Mouse (Mus musculus) intestine, embryonic 16.5 days (tissue): Measurements from ENCODE around the gene Gfap. TPM values are rescaled to one million over a fixed set of nuclear protein-coding genes. Genes with fewer than 3 reads are reported as not detected.

Source experiments
- ATAC-seq: fragments of 200-750 bp; cut with Nextera tagmentation; 2 replicates; pipeline ENCODE4 v1.8.0; 2017; ENCODE audit warnings: moderate TSS enrichment, moderate library complexity
- H3K27ac ChIP-seq: fragments of 300-500 bp; sonication (generic); 2 replicates; pipeline ENCODE4 v1.5.1; 2014; ENCODE audit warnings: mild to moderate bottlenecking, low read length
- H3K27me3 ChIP-seq: fragments of 300-500 bp; sonication (generic); replicated peaks from 2 replicates; pipeline ENCODE4 v1.6.1; 2014; ENCODE audit warnings: low read length, control low read depth, mixed read lengths; ENCODE audit not compliant: control insufficient read depth, insufficient read depth
- H3K36me3 ChIP-seq: fragments of 300-500 bp; sonication (generic); 2 replicates; pipeline ENCODE4 v1.6.1; 2014; ENCODE audit warnings: low read length, control low read depth; ENCODE audit not compliant: control insufficient read depth, insufficient read depth
- H3K4me1 ChIP-seq: fragments of 300-500 bp; sonication (generic); 2 replicates; pipeline ENCODE4 v1.6.1; 2014; ENCODE audit warnings: low read length, control low read depth, mixed read lengths; ENCODE audit not compliant: control insufficient read depth, insufficient read depth
- H3K4me2 ChIP-seq: fragments of 300-500 bp; sonication (generic); 2 replicates; pipeline ENCODE4 v1.6.1; 2014; ENCODE audit warnings: low read depth, low read length, control low read depth
- H3K4me3 ChIP-seq: fragments of 300-500 bp; sonication (generic); 2 replicates; pipeline ENCODE4 v1.5.1; 2014; ENCODE audit warnings: mild to moderate bottlenecking, low read length
- H3K9ac ChIP-seq: fragments of 300-500 bp; sonication (generic); 2 replicates; pipeline ENCODE4 v1.6.1; 2014; ENCODE audit warnings: low read depth, low read length
- H3K9me3 ChIP-seq: fragments of 300-500 bp; sonication (generic); 2 replicates; pipeline ENCODE4 v1.6.1; 2016; ENCODE audit warnings: low read length, control low read depth; ENCODE audit not compliant: control insufficient read depth
- WGBS: fragments of 180-500 bp; shearing (Covaris S2); extraction: QIAGEN DNeasy Blood & Tissue Kit; methylation state at CpG from one replicate; pipeline ENCODE4 v1.1.7; 2014; 5-methylcytosine and 5-hydroxymethylcytosine counted together
- polyA plus RNA-seq: library from polyadenylated mRNA; unstranded; fragments of >200 nt; fragmentation: Nextera tagmentation; extraction: Ambion mirVana; gene quantifications from 2 replicates; pipeline ENCODE4 v1.2.1, GENCODE M21; 2015

Gene Gfap
- polyA plus RNA-seq, 1 experiment from 2014 or later, result 0.38 TPM

GRCm38 (mm10) chr11:102853760-102854159 is 47.0 kb downstream of the Gfap start:
- H3K4me3 ChIP-seq, result no peak overlapping the region
- H3K4me2 ChIP-seq, result no peak overlapping the region
- H3K36me3 ChIP-seq, result peaks cover 20% of the 10 kb centered on the region
- no peaks in the 10 kb centered on the region for H3K4me1 ChIP-seq
- no peak overlapping the region for H3K9ac ChIP-seq
- no peak for ATAC-seq
- no peak overlapping the region for H3K27ac ChIP-seq
- H3K27me3 ChIP-seq, result no peaks in the 10 kb centered on the region
- H3K9me3 ChIP-seq, result no peaks in the 10 kb centered on the region

- no peak overlapping the region for H3K4me2 ChIP-seq
- peaks cover 25% of the 10 kb centered on the region for H3K36me3 ChIP-seq
- no peak for ATAC-seq
- H3K27me3 ChIP-seq, result no peaks in the 10 kb centered on the region
- H3K4me1 ChIP-seq, result no peaks in the 10 kb centered on the region
- H3K27ac ChIP-seq, result no peak overlapping the region
- no peaks in the 10 kb centered on the region for H3K9me3 ChIP-seq
- 66% methylated on average over 5 of the region's 5 CpGs for WGBS
- no peak overlapping the region for H3K4me3 ChIP-seq
- no peak overlapping the region for H3K9ac ChIP-seq
Measured at GRCm38 (mm10) chr11:102851883-102852282, 48.8 kb downstream of the Gfap start.

GRCm38 (mm10) chr11:102845926-102846325 is 54.8 kb downstream of the Gfap start:
- H3K4me3 ChIP-seq, result no peak overlapping the region
- no peak overlapping the region for H3K27ac ChIP-seq
- no peaks in the 10 kb centered on the region for H3K9me3 ChIP-seq
- no peaks in the 10 kb centered on the region for H3K27me3 ChIP-seq
- WGBS, result 85% methylated on average over 10 of the region's 10 CpGs
- H3K36me3 ChIP-seq, result peaks cover 31% of the 10 kb centered on the region
- ATAC-seq, result no peak
- no peak overlapping the region for H3K9ac ChIP-seq
- H3K4me1 ChIP-seq, result no peaks in the 10 kb centered on the region
- no peak overlapping the region for H3K4me2 ChIP-seq

GRCm38 (mm10) chr11:102838616-102839150 is 62.0 kb downstream of the Gfap start:
- Histone ChIP-seq H3K27ac (no peak overlapping the region), H3K9me3 (no peaks in the 10 kb centered on the region), H3K4me1 (no peaks in the 10 kb centered on the region), H3K4me3 (no peak overlapping the region), H3K36me3 (peaks cover 17% of the 10 kb centered on the region; the same call in 1 of the 2 replicates), H3K9ac (no peak overlapping the region), H3K27me3 (no peaks in the 10 kb centered on the region), H3K4me2 (no peak overlapping the region)
- WGBS, result 84% methylated on average over 9 of the region's 9 CpGs
- no peak for ATAC-seq

- no peak overlapping the region for H3K27ac ChIP-seq
- H3K36me3 ChIP-seq, result peaks cover 17% of the 10 kb centered on the region; the same call in 1 of the 2 replicates
- no peaks in the 10 kb centered on the region for H3K4me1 ChIP-seq
- WGBS, result 82% methylated on average over 2 of the region's 2 CpGs
- no peak for ATAC-seq
- H3K9me3 ChIP-seq, result no peaks in the 10 kb centered on the region
- no peak overlapping the region for H3K9ac ChIP-seq
- no peak overlapping the region for H3K4me3 ChIP-seq
- H3K27me3 ChIP-seq, result no peaks in the 10 kb centered on the region
- H3K4me2 ChIP-seq, result no peak overlapping the region
Measured at GRCm38 (mm10) chr11:102838126-102838525, 62.6 kb downstream of the Gfap start.

GRCm38 (mm10) chr11:102837385-102837784 is 63.3 kb downstream of the Gfap start:
- Histone ChIP-seq H3K9me3 (no peaks in the 10 kb centered on the region), H3K36me3 (0 out of 2 replicates have a peak, but pooled peaks cover 12% of the 10 kb centered on the region), H3K27me3 (no peaks in the 10 kb centered on the region), H3K4me2 (no peak overlapping the region), H3K4me1 (no peaks in the 10 kb centered on the region), H3K9ac (no peak overlapping the region), H3K4me3 (no peak overlapping the region), H3K27ac (no peak overlapping the region)
- no peak for ATAC-seq
- 97% methylated on average over 1 of the region's 1 CpGs for WGBS

Other genes starting within 250 kb of the Gfap start
- gene Meioc, start 237.2 kb downstream of the Gfap start, polyA plus RNA-seq, result 0.24 and 0.65 TPM in 2 replicates
- gene Ccdc43, start 203.1 kb downstream of the Gfap start, polyA plus RNA-seq, result 36.7 and 39.9 TPM in 2 replicates
- 2.4 and 3.1 TPM in 2 replicates for gene Adam11, start 139.5 kb downstream of the Gfap start, polyA plus RNA-seq
- 24.9 and 26.2 TPM in 2 replicates for gene Gjc1, start 81.2 kb downstream of the Gfap start, polyA plus RNA-seq
- gene Higd1b, start 65.1 kb downstream of the Gfap start, polyA plus RNA-seq, result 0.55 and 0.62 TPM in 2 replicates
- gene Eftud2, start 19.9 kb downstream of the Gfap start, polyA plus RNA-seq, result 123 and 140 TPM in 2 replicates
- gene Ccdc103, start 19.7 kb downstream of the Gfap start, polyA plus RNA-seq, result 0.26 and 0.91 TPM in 2 replicates
- not detected in 2 replicates for gene Fam187a, start 15.7 kb downstream of the Gfap start, polyA plus RNA-seq
- gene Kif18b, start 24.2 kb upstream of the Gfap start, polyA plus RNA-seq, result 6.8 and 7.4 TPM in 2 replicates
- gene C1ql1, start 45.8 kb upstream of the Gfap start, polyA plus RNA-seq, result 0.53 and 2.3 TPM in 2 replicates
- 55.9 and 59.6 TPM in 2 replicates for gene Nmt1, start 127.3 kb upstream of the Gfap start, polyA plus RNA-seq
- 91.5 and 92.7 TPM in 2 replicates for gene Dcakd, start 127.4 kb upstream of the Gfap start, polyA plus RNA-seq
- 2.1 and 2.3 TPM in 2 replicates for gene Plcd3, start 200.7 kb upstream of the Gfap start, polyA plus RNA-seq
- gene Acbd4, start 200.8 kb upstream of the Gfap start, polyA plus RNA-seq, result 30.4 and 32.5 TPM in 2 replicates
- 4.2 and 4.6 TPM in 2 replicates for gene Hexim1, start 215.3 kb upstream of the Gfap start, polyA plus RNA-seq
- gene Hexim2, start 231.5 kb upstream of the Gfap start, polyA plus RNA-seq, result 5.8 TPM in 2 replicates